In the genomic region with DNA sequence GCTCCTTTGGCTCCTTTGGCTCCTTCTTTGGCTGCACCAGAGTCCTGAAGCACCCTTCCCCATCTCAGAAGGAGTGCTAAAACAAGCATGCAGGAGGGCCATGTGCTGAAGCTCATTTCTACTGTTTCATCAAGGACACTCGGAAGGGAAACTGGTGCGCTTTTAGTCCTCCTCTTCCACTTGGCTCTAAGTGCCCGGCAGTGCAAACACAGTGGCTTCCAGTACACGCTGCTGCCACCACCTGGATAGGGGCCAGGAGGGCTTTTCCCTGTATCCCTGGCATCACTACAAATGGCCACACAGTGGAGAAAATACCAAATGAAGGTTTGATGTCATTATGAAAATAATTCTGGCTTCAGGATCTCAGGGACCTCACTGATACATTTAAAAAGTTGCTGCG, we compare ENCODE assay signal across 9 mouse cellular contexts.
DNase-seq lines count a peak whose midpoint lies in the region; TF ChIP-seq lines count a peak whose summit lies in the region.
"Had no signal": no experiment of that assay in that cellular context is flagged by ENCODE, and none has a peak within 500 bp of the region (broad histone marks: within the 10 kb centered on the region; RNA-seq: fewer than 3 reads in every experiment).

No protein-coding gene starts in this region.

- no peaks in the 10 kb centered on the region; the same call in 1 of the 2 replicates for H3K4me1 ChIP-seq in cerebellum, adult 2 months (ENCODE audit: control insufficient read depth, insufficient read depth, low read length)

- no peaks in the 10 kb centered on the region for H3K27me3 ChIP-seq in cerebellum, adult 2 months (ENCODE audit: control insufficient read depth, insufficient read depth, low read length)

- WGBS in cerebellum, adult 2 months: 23% methylated on average over 5 of the region's 5 CpGs

- TF ChIP-seq POLR2A in cerebellum, adult 2 months (IDR thresholded peaks at IDR 0.05; ENCODE audit: borderline replicate concordance, insufficient read depth, low read length): no peak

- peak; percentile 15 for TF ChIP-seq CTCF in layer of hippocampus, adult 2 months (conservative IDR thresholded peaks at IDR 0.05)
- TF ChIP-seq CTCF in cerebellum, adult 2 months (IDR thresholded peaks at IDR 0.05; ENCODE audit: borderline replicate concordance, insufficient read depth, low read depth, low read length): no peak

- no peak overlapping the region for H3K4me3 ChIP-seq in layer of hippocampus, adult 2 months
- H3K4me3 ChIP-seq in cerebellum, adult 2 months (replicated peaks; ENCODE audit: insufficient read depth, low read depth, low read length): no peak overlapping the region

- no peak overlapping the region for H3K27ac ChIP-seq in layer of hippocampus, adult 2 months
- no peak overlapping the region for H3K27ac ChIP-seq in cerebellum, adult 2 months (ENCODE audit: insufficient read depth, low read length)

- no peak for DNase-seq in layer of hippocampus, adult 2 months (ENCODE audit: low spot score in 2 of 2)
- no peak for DNase-seq in layer of hippocampus, postnatal 14 days (ENCODE audit: low spot score in 2 of 2)
- peak; percentile 67 for DNase-seq in brain, adult 2 months (ENCODE audit: low read depth, low spot score)
- peak; percentile 48 to 67 for DNase-seq in cerebellum, adult 2 months
- peak; percentile 25 for DNase-seq in lung, postnatal 14 days
- no peak for DNase-seq in urinary bladder, postnatal 4 days (ENCODE audit: low spot score in 2 of 2)
- no peak for DNase-seq in c-Kit-positive CD71-positive TER-119-positive erythroid progenitor cells, embryonic 14.5 days (ENCODE audit: low spot score)
- DNase-seq: kidney, postnatal 10 days; liver, postnatal 0 days had no signal

Comparison
In these comparisons a context has a peak if more than half of its experiments do, and no peak if none do; other contexts are left out.
1. DNase-seq: peak in brain, adult 2 months (single experiment), cerebellum, adult 2 months (2 of 2) and lung, postnatal 14 days (single experiment); none in layer of hippocampus, adult 2 months (0 of 2), layer of hippocampus, postnatal 14 days (0 of 2), urinary bladder, postnatal 4 days (0 of 2) and c-Kit-positive CD71-positive TER-119-positive erythroid progenitor cells, embryonic 14.5 days (single experiment).